ENCODE assay signal across 8 mouse cellular contexts in genomic region chr1:128832201-128832883, GRCm38 (mm10).
DNase-seq lines count a peak whose midpoint lies in the region; ATAC-seq lines count a peak whose summit lies in the region.

No protein-coding gene starts in this region.

- H3K27ac ChIP-seq in hindbrain, embryonic 13.5 days, result no peak overlapping the region

- DNase-seq in MN1 (ENCODE audit: low spot score), result peak; percentile 80
- DNase-seq in cerebellum, adult 9-11 months, result peak; percentile 21
- peak; percentile 28 to 64 for DNase-seq in frontal cortex, postnatal 14 days (ENCODE audit: low spot score in 2 of 2)
- peak; percentile 66 to 74 for DNase-seq in layer of hippocampus, postnatal 14 days (ENCODE audit: low spot score in 2 of 2)
- peak; percentile 88 for DNase-seq in lung, postnatal 14 days
- DNase-seq in ovary, postnatal 36 days (ENCODE audit: low spot score), result peak; percentile 81
- peak; percentile 92 for DNase-seq in thymus, postnatal 25 days

- no peaks in the 10 kb centered on the region for H3K27me3 ChIP-seq in hindbrain, embryonic 13.5 days

- no peak overlapping the region for H3K9ac ChIP-seq in hindbrain, embryonic 13.5 days

- peak; percentile 37; the same call in 1 of the 2 replicates for ATAC-seq in hindbrain, embryonic 13.5 days (ENCODE audit: low FRiP score)

- no peak overlapping the region for H3K4me3 ChIP-seq in hindbrain, embryonic 13.5 days

- H3K36me3 ChIP-seq in hindbrain, embryonic 13.5 days, result no peaks in the 10 kb centered on the region

- no peaks in the 10 kb centered on the region for H3K9me3 ChIP-seq in hindbrain, embryonic 13.5 days

- H3K4me2 ChIP-seq in hindbrain, embryonic 13.5 days, result peak overlapping the region; percentile 21

- peaks cover 20% of the 10 kb centered on the region; the same call in 1 of the 2 replicates for H3K4me1 ChIP-seq in hindbrain, embryonic 13.5 days (replicated peaks)

- 37% methylated on average over 18 of the region's 18 CpGs for WGBS in hindbrain, embryonic 13.5 days

Comparison
In these comparisons a context has a peak if more than half of its experiments do, and no peak if none do; other contexts are left out.
1. DNase-seq: peak in every context shown above with its lines; median percentile 92 in thymus, postnatal 25 days; 88 in lung, postnatal 14 days; 81 in ovary, postnatal 36 days; 80 in MN1; 70 in layer of hippocampus, postnatal 14 days; 46 in frontal cortex, postnatal 14 days; 21 in cerebellum, adult 9-11 months.